Mouse (Mus musculus) heart, postnatal 0 days (tissue): ENCODE results near the gene Klf17.

Source experiments
- CTCF ChIP-seq: IDR thresholded peaks from 2 replicates; pipeline ENCODE4 v1.5.1; 2016; ENCODE audit warnings: antibody characterized with exemption, control low read depth, low read depth
- EP300 ChIP-seq: IDR thresholded peaks from 2 replicates; pipeline ENCODE4 v1.6.1; 2016; ENCODE audit warnings: antibody characterized with exemption, low read depth

- TF ChIP-seq CTCF: no peak
- no peak for TF ChIP-seq EP300
Observed at GRCm38 (mm10) chr4:117814333-117814732, 48.9 kb upstream of the Klf17 start.
